Mouse (Mus musculus) T-cell, adult 66 days (primary cell): ENCODE results near the gene Gm6871. TPM values are rescaled to one million over a fixed set of nuclear protein-coding genes. Genes with fewer than 3 reads are reported as not detected.

ENCODE experiments used
- total RNA-seq, 2 experiments: library from RNA; stranded (reverse); gene quantifications; 3 replicates in 1 of 2; 4 replicates in 1 of 2; pipeline ENCODE4 v1.2.4; 2023

Gene Gm6871
- total RNA-seq = under 1 TPM in 1 of 2 experiments, not detected in 1; 0.87 TPM

GRCm38 (mm10) chr7:41573562-41573961, at the start of gene Gm6871:
Gm6871 (minus strand) TSS chr7:41573662.

GRCm38 (mm10) chr7:41599034-41599813, 25.8 kb upstream of the Gm6871 start, which contains the start of gene 2610021A01Rik:
2610021A01Rik (plus strand) TSS chr7:41599230.

GRCm38 (mm10) chr7:41499389-41500049, 73.9 kb downstream of the Gm6871 start, which contains the start of the genes Gm20449 and AW146154:
Gm20449 (minus strand) TSS chr7:41499417.
AW146154 (minus strand) TSS chr7:41499890.

Other genes starting within 250 kb of the Gm6871 start
- 10 to 100 TPM; 17.7 to 19.5 TPM for gene AI987944, start 180.3 kb downstream of the Gm6871 start, total RNA-seq
- gene Vmn2r57, start 125.0 kb downstream of the Gm6871 start, total RNA-seq = not detected
- gene Gm20449, start 74.2 kb downstream of the Gm6871 start, total RNA-seq = under 1 TPM; 0.17 to 0.18 TPM
- 10 to 100 TPM; 12.2 to 15.9 TPM for gene AW146154, start 73.8 kb downstream of the Gm6871 start, total RNA-seq
- 10 to 100 TPM; 34.2 to 41.7 TPM for gene 2610021A01Rik, start 25.6 kb upstream of the Gm6871 start, total RNA-seq
- 10 to 100 TPM; 24.1 to 28.8 TPM for gene Zfp788, start 59.5 kb upstream of the Gm6871 start, total RNA-seq